Mouse (Mus musculus) hindbrain, postnatal 0 days (tissue): ENCODE results near the gene Cenpu. TPM values are rescaled to one million over a fixed set of nuclear protein-coding genes. Genes with fewer than 3 reads are reported as not detected.

Source experiments
- ATAC-seq: fragments of 200-750 bp; cut with Nextera tagmentation; 2 replicates; pipeline ENCODE4 v1.8.0; 2017; ENCODE audit warnings: mild to moderate bottlenecking, moderate TSS enrichment, moderate library complexity
- DNase-seq: peaks from one replicate; pipeline ENCODE4 v3.0.0-alpha.2; 2015; ENCODE audit warnings: low spot score
- H3K27ac ChIP-seq: fragments of 300-500 bp; sonication (generic); 2 replicates; pipeline ENCODE4 v1.5.1; 2014; ENCODE audit warnings: mild to moderate bottlenecking
- H3K27me3 ChIP-seq: fragments of 300-500 bp; sonication (generic); 2 replicates; pipeline ENCODE4 v1.6.1; 2014; ENCODE audit warnings: low read length, mixed read lengths; ENCODE audit not compliant: insufficient read depth
- H3K36me3 ChIP-seq: fragments of 300-500 bp; sonication (generic); 2 replicates; pipeline ENCODE4 v1.6.1; 2014; ENCODE audit warnings: low read length, mixed read lengths; ENCODE audit not compliant: insufficient read depth
- H3K4me1 ChIP-seq: fragments of 300-500 bp; sonication (generic); 2 replicates; pipeline ENCODE4 v1.6.1; 2014; ENCODE audit warnings: antibody characterized with exemption, low read length, mixed read lengths; ENCODE audit not compliant: insufficient read depth
- H3K4me2 ChIP-seq: fragments of 300-500 bp; sonication (generic); 2 replicates; pipeline ENCODE4 v1.6.1; 2014; ENCODE audit warnings: low read depth, mild to moderate bottlenecking, low read length, moderate library complexity, mixed read lengths
- H3K4me3 ChIP-seq: fragments of 300-500 bp; sonication (generic); 2 replicates; pipeline ENCODE4 v1.5.1; 2014; ENCODE audit warnings: low read length
- H3K9ac ChIP-seq: fragments of 300-500 bp; sonication (generic); replicated peaks from 2 replicates; pipeline ENCODE4 v1.6.1; 2014; ENCODE audit warnings: mild to moderate bottlenecking, low read length, moderate library complexity, mixed read lengths
- H3K9me3 ChIP-seq: fragments of 300-500 bp; sonication (generic); 2 replicates; pipeline ENCODE4 v1.6.1; 2016; ENCODE audit warnings: low read length, mixed read lengths
- CTCF ChIP-seq: IDR thresholded peaks from 2 replicates; pipeline ENCODE4 v1.5.1; 2016; ENCODE audit warnings: antibody characterized with exemption, control low read depth, low read depth
- WGBS: fragments of 180-500 bp; shearing (Covaris S2); extraction: QIAGEN DNeasy Blood & Tissue Kit; methylation state at CpG from one replicate; pipeline ENCODE4 v1.1.7; 2014; 5-methylcytosine and 5-hydroxymethylcytosine counted together
- polyA plus RNA-seq: library from polyadenylated mRNA; unstranded; fragments of >200 nt; fragmentation: Nextera tagmentation; extraction: Ambion mirVana; gene quantifications from 2 replicates; pipeline ENCODE4 v1.2.1, GENCODE M21; 2015
- total RNA-seq: library from RNA; depleted of rRNA; stranded (reverse); fragments of >200 nt; gene quantifications from 2 replicates; pipeline ENCODE4 v1.2.3, GENCODE M21; 2014

Cenpu gene
- total and polyA plus RNA-seq, 2 experiments from 2014 or later: 6.0 to 8.0 TPM

- no peak overlapping the region for H3K9ac ChIP-seq
- H3K4me2 ChIP-seq: no peak overlapping the region
- ATAC-seq (no peak), DNase-seq (peak; percentile 78)
- no peaks in the 10 kb centered on the region for H3K9me3 ChIP-seq
- 0 out of 2 replicates have a peak, but pooled peaks cover under 1% of the 10 kb centered on the region for H3K4me1 ChIP-seq
- H3K27ac ChIP-seq: no peak overlapping the region
- H3K36me3 ChIP-seq: no peaks in the 10 kb centered on the region
- WGBS: 49% methylated on average over 4 of the region's 4 CpGs
- no peak overlapping the region for H3K4me3 ChIP-seq
- no peaks in the 10 kb centered on the region for H3K27me3 ChIP-seq
- TF ChIP-seq CTCF: peak; percentile 83
These were observed 4.6 kb upstream of the Cenpu start for GRCm38 (mm10) chr8:46547245-46547644.

DNA sequence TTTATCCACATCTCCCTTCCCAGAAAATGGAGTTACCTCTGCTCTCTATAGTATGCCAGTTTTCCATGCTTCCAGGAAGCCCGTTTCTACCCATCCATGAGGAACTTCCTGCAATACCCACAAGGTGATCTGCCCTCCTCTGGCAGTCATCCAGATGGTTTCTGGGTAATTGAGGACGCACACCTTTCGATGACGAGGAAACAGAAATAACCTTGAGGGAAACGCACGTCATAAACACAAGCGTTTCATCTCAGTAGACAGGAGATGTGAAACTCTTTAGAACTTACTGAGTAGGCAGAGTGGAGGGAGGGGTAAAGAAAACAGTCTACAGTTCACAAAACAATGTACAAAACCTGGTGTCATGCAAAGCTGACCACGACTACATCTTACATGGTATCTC lies 1.8 kb upstream of the Cenpu start:
- ATAC-seq: no peak
- no peaks in the 10 kb centered on the region for H3K9me3 ChIP-seq
- 87% methylated on average over 8 of the region's 8 CpGs for WGBS
- H3K4me2 ChIP-seq: no peak overlapping the region
- H3K9ac ChIP-seq: no peak overlapping the region
- H3K4me1 ChIP-seq: 0 out of 2 replicates have a peak, but pooled peaks cover 4% of the 10 kb centered on the region
- no peak for TF ChIP-seq CTCF
- no peak overlapping the region for H3K4me3 ChIP-seq
- DNase-seq: no peak
- no peaks in the 10 kb centered on the region for H3K36me3 ChIP-seq
- no peak overlapping the region for H3K27ac ChIP-seq
- no peaks in the 10 kb centered on the region for H3K27me3 ChIP-seq

DNA sequence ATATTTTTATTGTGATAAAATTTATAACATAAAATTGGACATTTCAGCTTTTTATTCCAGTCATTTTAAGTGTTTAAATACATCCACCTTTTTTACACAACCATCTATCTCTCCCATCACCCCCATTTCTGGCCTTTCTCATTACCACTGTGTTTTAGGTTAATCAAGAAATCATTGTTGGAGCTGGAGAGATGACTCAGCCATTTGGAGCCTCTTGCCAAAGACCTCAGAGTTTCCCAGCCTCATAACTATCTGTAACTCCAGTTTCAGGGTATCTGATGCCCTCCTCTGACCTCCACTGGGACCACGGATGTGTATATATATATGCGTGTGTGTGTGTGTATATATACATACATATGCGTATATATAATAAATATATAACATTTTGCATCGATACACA lies 799 bp upstream of the Cenpu start:
- WGBS: 53% methylated on average over 4 of the region's 4 CpGs
- H3K9me3 ChIP-seq: no peaks in the 10 kb centered on the region
- H3K27ac ChIP-seq: no peak overlapping the region; the same call in 1 of the 2 replicates
- TF ChIP-seq CTCF: no peak
- peak; percentile 2 for DNase-seq
- peak overlapping the region; percentile 59; the same call in 1 of the 2 replicates for H3K9ac ChIP-seq
- no peaks in the 10 kb centered on the region for H3K27me3 ChIP-seq
- 0 out of 2 replicates have a peak, but pooled peaks cover 4% of the 10 kb centered on the region for H3K4me1 ChIP-seq
- ATAC-seq: no peak
- peak overlapping the region; percentile 75 for H3K4me3 ChIP-seq
- peak overlapping the region; percentile 65 for H3K4me2 ChIP-seq
- no peaks in the 10 kb centered on the region for H3K36me3 ChIP-seq

DNA sequence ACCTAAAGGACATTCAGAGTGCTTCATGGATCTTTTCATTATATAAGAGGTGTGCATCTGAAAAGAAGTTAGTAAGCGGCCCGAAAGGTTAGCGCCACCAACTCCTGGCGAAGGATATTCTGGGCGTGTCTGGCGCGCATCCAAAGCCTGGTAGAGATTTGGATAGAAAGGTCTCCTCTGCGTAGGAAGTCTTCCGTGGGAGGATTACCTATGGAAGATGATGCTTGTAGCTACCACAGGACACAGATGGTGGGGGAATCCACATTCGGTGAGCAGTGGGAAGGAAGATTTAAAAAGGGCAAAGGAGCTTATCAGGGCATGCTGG lies 575 bp downstream of the Cenpu start:
- peak overlapping the region; percentile 75 for H3K4me3 ChIP-seq
- H3K27me3 ChIP-seq: no peaks in the 10 kb centered on the region
- no peak for DNase-seq
- WGBS: 2% methylated on average over 10 of the region's 10 CpGs
- ATAC-seq: no peak
- TF ChIP-seq CTCF: no peak
- peak overlapping the region; percentile 57 for H3K9ac ChIP-seq
- H3K4me2 ChIP-seq: peak overlapping the region; percentile 82
- H3K27ac ChIP-seq: no peak overlapping the region
- no peaks in the 10 kb centered on the region for H3K36me3 ChIP-seq
- H3K9me3 ChIP-seq: no peaks in the 10 kb centered on the region
- H3K4me1 ChIP-seq: 0 out of 2 replicates have a peak, but pooled peaks cover 4% of the 10 kb centered on the region

- Histone ChIP-seq H3K9ac (no peak overlapping the region), H3K27ac (no peak overlapping the region), H3K4me3 (no peak overlapping the region), H3K9me3 (no peaks in the 10 kb centered on the region), H3K27me3 (no peaks in the 10 kb centered on the region), H3K4me1 (no peaks in the 10 kb centered on the region), H3K36me3 (no peaks in the 10 kb centered on the region), H3K4me2 (no peak overlapping the region)
- WGBS: 83% methylated on average over 6 of the region's 6 CpGs
- TF ChIP-seq CTCF: peak; percentile 58
- DNase-seq (peak; percentile 59), ATAC-seq (no peak)
These were observed 7.6 kb downstream of the Cenpu start for GRCm38 (mm10) chr8:46559428-46559827.

- Histone ChIP-seq H3K36me3 (no peaks in the 10 kb centered on the region), H3K27me3 (no peaks in the 10 kb centered on the region), H3K4me1 (no peaks in the 10 kb centered on the region), H3K4me3 (no peak overlapping the region), H3K9ac (no peak overlapping the region), H3K9me3 (no peaks in the 10 kb centered on the region), H3K4me2 (no peak overlapping the region), H3K27ac (no peak overlapping the region)
- DNase-seq (no peak), ATAC-seq (no peak)
- TF ChIP-seq CTCF: no peak
- 91% methylated on average over 16 of the region's 16 CpGs for WGBS
These were observed 10.5 kb downstream of the Cenpu start for GRCm38 (mm10) chr8:46562333-46562732.

GRCm38 (mm10) chr8:46566914-46567529 lies 15.2 kb downstream of the Cenpu start:
- Histone ChIP-seq H3K9me3 (no peaks in the 10 kb centered on the region), H3K36me3 (no peaks in the 10 kb centered on the region), H3K4me3 (no peak overlapping the region), H3K4me2 (no peak overlapping the region), H3K9ac (no peak overlapping the region), H3K27me3 (no peaks in the 10 kb centered on the region), H3K27ac (no peak overlapping the region), H3K4me1 (no peaks in the 10 kb centered on the region)
- WGBS: 75% methylated on average over 7 of the region's 7 CpGs
- TF ChIP-seq CTCF: no peak
- no peak for ATAC-seq
- DNase-seq: no peak
